Mouse (Mus musculus) adrenal gland (tissue): ENCODE measurements around the gene Fance.

Source experiments
- intact Hi-C: fragments of 180-260 bp; cut with DNase I; formaldehyde crosslinking; loops from one replicate; pipeline ENCODE4 v1.15.1; 2025

Gene Fance

GRCm38 (mm10) chr17:28290671-28291070, 22.6 kb upstream of the Fance start:
- intact Hi-C loops, result no loop called here

GRCm38 (mm10) chr17:28291346-28291745, 22.0 kb upstream of the Fance start:
- intact Hi-C loops, result no loop called here

GRCm38 (mm10) chr17:28293716-28294115, 19.6 kb upstream of the Fance start:
- intact Hi-C loops, result no loop called here

- intact Hi-C loops, result no loop called here
These were observed 18.6 kb upstream of the Fance start for GRCm38 (mm10) chr17:28294449-28295333.

GRCm38 (mm10) chr17:28298888-28299287, 14.4 kb upstream of the Fance start:
- intact Hi-C loops, result no loop called here

GRCm38 (mm10) chr17:28299669-28300320, 13.5 kb upstream of the Fance start:
- intact Hi-C loops, result no loop called here

GRCm38 (mm10) chr17:28300323-28300722, 13.0 kb upstream of the Fance start:
- intact Hi-C loops, result no loop called here

- intact Hi-C loops, result no loop called here
These were observed 12.5 kb upstream of the Fance start for GRCm38 (mm10) chr17:28300850-28301249.

- intact Hi-C loops, result no loop called here
These were observed 8.1 kb upstream of the Fance start for GRCm38 (mm10) chr17:28305172-28305571.

- intact Hi-C loops, result loop anchor here (1.0 kb wide), 1 partner anchor 82 kb away; no protein-coding TSS in a partner anchor
These were observed 4.8 kb upstream of the Fance start for GRCm38 (mm10) chr17:28308297-28309195.

- intact Hi-C loops, result no loop called here
These were observed 2.5 kb upstream of the Fance start for GRCm38 (mm10) chr17:28310831-28311230.

- intact Hi-C loops, result no loop called here
These were observed 1.8 kb upstream of the Fance start for GRCm38 (mm10) chr17:28311366-28312132.

GRCm38 (mm10) chr17:28312232-28313211, 797 bp upstream of the Fance start:
- intact Hi-C loops, result no loop called here

GRCm38 (mm10) chr17:28313880-28314225, 534 bp downstream of the Fance start:
- intact Hi-C loops, result no loop called here

- intact Hi-C loops, result no loop called here
These were observed 2.4 kb downstream of the Fance start for GRCm38 (mm10) chr17:28315611-28316160.

GRCm38 (mm10) chr17:28316476-28316875, 3.2 kb downstream of the Fance start:
- intact Hi-C loops, result no loop called here

- intact Hi-C loops, result no loop called here
These were observed 3.8 kb downstream of the Fance start for GRCm38 (mm10) chr17:28317091-28317490.

- intact Hi-C loops, result no loop called here
These were observed 4.4 kb downstream of the Fance start for GRCm38 (mm10) chr17:28317725-28318124.

GRCm38 (mm10) chr17:28321700-28322099, 8.4 kb downstream of the Fance start:
- intact Hi-C loops, result no loop called here
